Mouse (Mus musculus) cerebellum, postnatal 10 days (tissue): Measurements from ENCODE around the gene Ddx50.
"Not testable (repeated sequence)": the region's sequence is repeated elsewhere in the genome, so short reads cannot be mapped to it uniquely, and the experiment has no call there.

ENCODE experiments used
- DNase-seq, 2 experiments: peaks; one replicate each; pipeline ENCODE4 v3.0.0; 2021; ENCODE audit warnings: mixed read lengths in 2 of 2

The Ddx50 gene

GRCm38 (mm10) chr10:62601053-62601791 lies 49.8 kb downstream of the Ddx50 start:
- no peak for DNase-seq

DNA sequence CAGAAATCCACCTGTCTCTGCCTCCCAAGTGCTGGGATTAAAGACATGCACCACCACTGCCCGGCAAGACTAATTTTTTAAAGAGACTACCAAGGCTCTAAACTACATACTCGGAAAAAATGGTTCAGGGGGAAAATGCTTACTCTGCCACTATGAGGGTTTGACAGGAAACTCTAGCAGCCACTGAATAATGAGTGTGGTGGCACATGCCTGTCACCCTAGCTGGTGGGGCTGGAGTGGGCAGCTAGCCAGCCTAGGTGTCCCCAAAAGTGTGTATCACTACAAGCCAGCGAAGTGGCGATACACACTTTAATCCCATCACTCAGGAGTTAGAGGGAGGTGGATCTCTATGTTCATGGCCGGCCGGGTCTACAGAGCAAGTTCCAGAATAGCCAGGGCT lies 51.0 kb downstream of the Ddx50 start:
- DNase-seq, result no peak

GRCm38 (mm10) chr10:62599311-62599710 lies 51.7 kb downstream of the Ddx50 start:
- DNase-seq, result not testable (repeated sequence)

DNA sequence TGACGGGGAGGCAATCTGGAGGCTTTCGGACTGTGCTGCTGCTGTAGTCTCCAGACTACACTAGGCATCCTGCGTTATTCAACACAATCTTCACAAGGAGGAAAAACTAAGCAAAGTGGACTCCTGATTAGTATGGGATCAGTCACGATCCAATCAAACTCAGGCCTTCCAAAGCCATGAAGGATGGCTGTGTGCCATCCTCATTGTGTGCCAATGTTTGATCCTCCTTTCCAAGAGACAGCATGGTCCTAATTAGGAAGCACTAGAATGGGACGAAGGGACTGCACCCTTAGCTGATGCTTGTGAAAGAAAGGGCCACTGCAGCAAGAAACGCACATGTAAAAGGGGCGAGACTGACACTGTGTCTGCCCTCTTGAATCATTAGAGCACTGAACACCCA lies 58.5 kb downstream of the Ddx50 start:
- DNase-seq, result peak; percentile 28

DNA sequence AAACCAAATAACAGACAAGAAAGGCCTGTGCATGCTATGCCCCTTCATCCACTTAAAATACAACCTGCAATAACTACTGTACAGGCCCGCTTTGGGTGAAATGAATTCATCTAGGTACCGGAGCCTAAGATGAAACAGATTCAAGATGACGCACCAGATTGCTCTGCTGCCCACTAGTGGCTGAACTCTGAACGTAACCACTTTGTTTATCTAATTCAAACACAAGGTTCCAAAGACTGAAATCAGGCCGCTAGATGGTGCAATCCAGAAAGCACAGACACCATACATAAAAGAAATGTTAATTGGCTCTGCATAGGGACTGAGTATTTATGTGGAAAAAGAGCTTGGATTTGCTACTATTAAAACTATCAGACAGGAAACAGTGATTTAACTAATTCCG lies 60.8 kb downstream of the Ddx50 start:
- peak; percentile 94 to 96 for DNase-seq

- DNase-seq, result peak; percentile 24 to 50
Observed at GRCm38 (mm10) chr10:62588616-62589015, 62.4 kb downstream of the Ddx50 start.

GRCm38 (mm10) chr10:62583245-62583644 lies 67.8 kb downstream of the Ddx50 start:
- no peak for DNase-seq

DNA sequence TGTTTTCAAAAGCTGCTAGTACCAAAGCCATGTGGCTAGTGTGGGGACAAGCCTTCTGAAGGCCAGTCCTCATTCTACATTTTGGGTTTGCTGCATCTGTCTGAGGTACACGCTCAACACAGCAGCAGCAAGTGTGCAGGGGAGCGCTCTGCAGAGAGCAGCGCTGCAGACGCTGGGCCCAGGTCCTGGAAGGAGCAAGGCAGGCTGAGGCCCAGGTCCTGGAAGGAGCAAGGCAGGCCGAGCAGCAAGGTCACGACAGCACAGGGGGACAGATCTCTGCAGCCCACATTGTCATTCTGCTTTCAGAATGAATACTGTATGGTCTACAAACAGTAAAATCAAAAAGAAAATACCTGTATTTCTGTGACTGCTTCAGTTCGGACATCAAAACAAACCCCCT lies 68.3 kb downstream of the Ddx50 start:
- no peak for DNase-seq

DNA sequence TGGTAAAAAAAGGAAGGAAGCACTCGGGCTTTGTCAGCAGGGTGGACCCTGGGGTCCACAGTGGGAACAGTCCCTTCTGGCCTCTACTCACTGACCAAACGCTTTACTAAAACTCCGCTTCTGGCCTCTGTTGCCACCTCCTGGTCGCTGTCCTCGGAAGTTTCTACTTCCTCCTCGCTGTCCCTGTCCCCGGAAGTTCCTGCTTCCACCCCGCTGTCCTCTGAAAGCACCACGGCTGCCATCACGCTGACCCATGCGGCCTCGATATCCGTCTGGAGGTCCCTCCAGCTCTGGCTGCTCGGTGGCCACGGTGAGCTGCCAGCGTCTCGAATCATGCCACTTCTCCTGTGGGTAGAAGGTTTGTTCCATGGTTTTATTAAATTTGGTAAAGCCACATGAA lies 68.8 kb downstream of the Ddx50 start:
- DNase-seq, result no peak

- DNase-seq, result not testable (repeated sequence)
Observed at GRCm38 (mm10) chr10:62579129-62579528, 71.9 kb downstream of the Ddx50 start.

- DNase-seq, result peak; percentile 97
Observed at GRCm38 (mm10) chr10:62578338-62579100, 72.5 kb downstream of the Ddx50 start, which contains the start of gene Kif1bp. TSS of gene Kif1bp (minus strand) at chr10:62578457.

DNA sequence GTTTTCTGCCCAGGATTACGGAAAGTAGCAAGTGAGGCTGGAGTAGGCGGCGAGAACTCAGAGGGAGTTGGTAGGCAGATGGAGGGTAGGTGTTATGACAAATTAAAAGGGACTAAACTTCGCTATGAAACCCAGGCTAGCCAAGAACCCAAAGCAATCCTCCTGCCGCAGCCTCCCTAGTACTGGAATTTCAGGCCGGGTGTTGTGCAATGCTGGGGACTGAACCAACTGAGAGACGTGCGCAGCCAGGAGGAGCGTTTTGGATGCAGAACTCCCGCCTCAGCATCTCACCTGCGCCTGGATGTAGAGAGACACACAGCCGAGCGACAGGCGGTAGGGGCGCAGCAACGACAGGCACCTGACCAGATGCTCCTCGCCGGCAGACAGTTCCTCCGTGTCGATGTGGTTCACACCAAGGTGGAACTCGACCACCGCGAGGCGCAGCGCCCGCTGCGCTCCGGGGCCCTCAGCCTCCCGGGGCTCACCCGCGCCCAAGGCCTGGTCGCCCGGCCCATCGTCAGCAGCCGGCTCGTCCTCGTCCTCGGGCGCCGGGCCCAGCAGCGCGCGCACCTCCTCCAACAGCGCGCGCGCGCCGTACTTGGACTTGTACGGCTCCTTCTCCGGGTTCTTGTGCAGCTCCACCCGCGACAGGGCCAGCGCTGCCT lies 73.2 kb downstream of the Ddx50 start:
- no peak for DNase-seq

DNA sequence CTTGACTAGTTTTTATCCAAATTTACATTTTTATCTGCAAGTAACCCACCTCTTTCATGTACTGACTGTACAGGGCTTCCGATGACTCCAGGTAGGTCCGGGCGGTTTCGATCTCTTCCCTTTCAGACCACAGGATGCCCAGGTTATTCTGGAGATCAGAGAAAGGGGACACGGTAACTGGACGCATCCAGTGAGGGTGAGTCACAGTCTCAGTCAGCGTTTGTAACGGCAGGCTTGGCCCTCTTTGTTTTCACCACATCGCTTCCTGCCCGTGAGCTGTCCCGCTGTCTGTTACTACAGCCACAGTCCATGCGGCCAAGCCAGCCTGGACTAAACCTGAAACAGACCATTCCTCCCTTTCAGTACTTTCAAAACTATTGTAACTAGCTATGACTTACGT lies 76.0 kb downstream of the Ddx50 start:
- no peak for DNase-seq

DNA sequence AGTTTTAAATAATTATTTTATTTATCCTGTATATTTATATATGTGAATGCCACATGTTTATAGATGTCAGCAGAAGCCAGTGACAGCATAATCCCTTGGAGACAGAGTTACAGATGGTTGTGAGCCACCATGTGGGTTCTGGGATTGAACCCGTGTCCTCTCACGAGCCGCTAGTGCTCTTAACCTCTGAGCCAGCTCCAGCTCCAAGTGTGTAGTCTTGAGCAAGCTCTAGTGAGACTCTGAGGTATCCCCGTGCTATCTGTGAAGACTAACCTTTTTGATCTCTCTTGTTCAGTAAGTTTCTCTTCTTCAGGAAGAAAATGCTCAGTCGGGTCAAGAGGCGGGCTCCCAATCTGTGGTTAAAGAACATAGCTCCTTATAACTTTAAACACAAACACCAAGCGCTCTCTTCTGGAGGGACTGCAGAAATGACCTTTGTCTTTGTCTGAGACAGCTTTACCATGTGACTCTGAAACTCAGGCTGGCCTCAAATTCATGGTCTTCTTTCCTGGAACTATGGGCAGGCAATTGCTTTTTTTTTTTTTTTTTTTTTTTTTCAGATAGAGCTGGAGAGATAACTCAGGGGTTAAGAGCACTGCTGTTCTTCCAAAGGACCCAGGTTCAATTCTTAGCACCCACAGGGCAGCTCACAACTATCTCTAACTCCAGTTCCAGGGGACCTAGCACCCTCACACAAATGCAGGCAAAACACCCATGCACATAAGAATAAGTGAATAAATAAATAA lies 80.7 kb downstream of the Ddx50 start:
- DNase-seq, result no peak

DNA sequence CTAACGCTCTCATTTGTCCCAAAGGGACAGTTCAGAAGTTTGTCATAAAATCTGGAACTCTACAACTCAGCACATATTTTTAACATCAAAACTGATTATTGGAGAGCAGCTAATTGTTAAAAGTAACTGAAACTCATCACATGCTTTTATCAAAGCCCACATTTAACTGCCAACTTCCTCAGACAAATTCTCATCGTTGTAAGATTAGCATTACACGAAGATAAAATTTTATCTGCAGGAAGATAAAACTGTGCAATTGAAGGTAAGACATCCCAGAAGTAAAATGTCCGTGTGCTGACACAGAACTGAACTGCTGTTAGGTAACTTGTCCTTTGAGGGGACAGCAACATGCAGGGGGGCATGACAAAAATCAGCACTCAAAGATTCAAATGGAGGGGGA lies 82.2 kb downstream of the Ddx50 start:
- DNase-seq, result no peak
